Mouse (Mus musculus) stomach, postnatal 0 days (tissue): ENCODE measurements around the gene Zfp503.

Experiments used
- CTCF ChIP-seq: IDR thresholded peaks from 2 replicates; pipeline ENCODE4 v1.5.1; 2016; ENCODE audit warnings: antibody characterized with exemption, low read depth, mild to moderate bottlenecking, moderate library complexity
- EP300 ChIP-seq: optimal IDR thresholded peaks from 2 replicates; pipeline ENCODE3; 2016; ENCODE audit warnings: antibody characterized with exemption

- TF ChIP-seq CTCF (no peak), EP300 (no peak)
Measured at GRCm38 (mm10) chr14:21937116-21937515, 52.3 kb downstream of the Zfp503 start.
